Mouse (Mus musculus) ES-E14 (cell line): ENCODE measurements around the gene Fgd3.

Experiments used
- CHD2 ChIP-seq: IDR thresholded peaks from 2 replicates; pipeline ENCODE4 v1.6.1; 2014; ENCODE audit warnings: mild to moderate bottlenecking, low read depth, low read length, inconsistent platforms
- HCFC1 ChIP-seq: IDR thresholded peaks from 2 replicates; pipeline ENCODE4 v1.6.1; 2012; ENCODE audit warnings: low read length, inconsistent platforms, borderline replicate concordance; ENCODE audit not compliant: insufficient read depth
- MAFK ChIP-seq: IDR thresholded peaks from 2 replicates; pipeline ENCODE4 v1.6.1; 2014; ENCODE audit warnings: mild to moderate bottlenecking, low read depth, low read length, inconsistent platforms; ENCODE audit not compliant: insufficient read depth
- ZC3H11A ChIP-seq: IDR thresholded peaks from 2 replicates; pipeline ENCODE4 v1.6.1; 2012; ENCODE audit warnings: low read depth, mild to moderate bottlenecking, inconsistent platforms, low read length, borderline replicate concordance
- ZNF384 ChIP-seq: IDR thresholded peaks from 2 replicates; pipeline ENCODE4 v1.6.1; 2012; ENCODE audit warnings: low read depth, low read length, inconsistent platforms

- TF ChIP-seq ZC3H11A (no peak), MAFK (no peak), CHD2 (no peak), ZNF384 (no peak), HCFC1 (no peak)
These were observed 2.6 kb upstream of the Fgd3 start for GRCm38 (mm10) chr13:49322739-49323138.
